Mouse (Mus musculus) T-helper 1 cell (primary cell): ENCODE data around the gene Naa38.

Experiments
- in situ Hi-C: fragments of 300-600 bp; cut with MboI, MseI; formaldehyde crosslinking; loops from one replicate; pipeline ENCODE4 v1.15.1; 2025; ENCODE audit warnings: high pct_unique_total_duplicates

Naa38 gene

DNA sequence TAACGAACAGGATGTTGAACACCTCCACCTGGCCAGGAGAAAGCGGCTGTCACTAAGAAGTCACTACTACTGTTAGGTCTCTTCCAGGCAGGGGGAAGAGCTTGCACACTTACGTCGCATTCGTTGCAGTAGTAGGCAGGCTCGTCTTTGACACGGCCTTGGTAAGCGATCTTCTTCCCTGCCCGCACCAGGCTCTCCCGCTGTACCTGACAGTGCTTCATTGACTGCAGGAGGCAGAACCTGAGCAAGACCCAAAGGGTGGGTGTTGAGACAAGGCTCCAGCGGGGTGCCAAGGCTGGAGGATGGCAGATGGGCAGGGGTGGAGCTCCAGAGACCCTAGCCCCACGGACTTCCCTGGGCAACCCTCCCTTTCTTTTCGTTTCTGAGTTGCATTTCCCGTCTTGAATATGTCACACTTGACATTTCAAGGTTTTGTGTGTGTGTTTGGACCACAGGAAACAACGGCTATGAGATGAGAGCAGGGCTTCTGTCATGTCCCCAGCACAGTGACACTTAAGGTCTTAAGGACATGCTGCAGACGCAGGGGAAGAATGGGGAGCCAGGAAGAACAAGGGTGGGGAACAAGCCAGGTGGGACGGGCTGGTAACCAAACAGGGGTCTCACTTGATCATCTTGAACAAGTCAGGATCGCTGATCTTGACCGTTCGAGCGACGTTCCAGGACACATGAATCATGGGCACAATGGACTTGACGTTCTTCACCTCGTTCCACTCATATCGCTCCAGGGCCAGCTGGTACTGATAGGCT lies 5.0 kb downstream of the Naa38 start:
- in situ Hi-C loops, result loop anchor here (5.0 kb wide), 1 partner anchor 37 kb away; no protein-coding TSS in a partner anchor

- in situ Hi-C loops, result loop anchor here (5.0 kb wide), 1 partner anchor 36 kb away; no protein-coding TSS in a partner anchor
These were observed 5.9 kb downstream of the Naa38 start for GRCm38 (mm10) chr11:69401210-69401637.

- in situ Hi-C loops, result loop anchor here (5.0 kb wide), 1 partner anchor 35 kb away; no protein-coding TSS in a partner anchor
These were observed 6.7 kb downstream of the Naa38 start for GRCm38 (mm10) chr11:69401987-69402386.

- in situ Hi-C loops, result loop anchor here (5.0 kb wide), 1 partner anchor 33 kb away; no protein-coding TSS in a partner anchor
These were observed 8.7 kb downstream of the Naa38 start for GRCm38 (mm10) chr11:69403691-69404594.

DNA sequence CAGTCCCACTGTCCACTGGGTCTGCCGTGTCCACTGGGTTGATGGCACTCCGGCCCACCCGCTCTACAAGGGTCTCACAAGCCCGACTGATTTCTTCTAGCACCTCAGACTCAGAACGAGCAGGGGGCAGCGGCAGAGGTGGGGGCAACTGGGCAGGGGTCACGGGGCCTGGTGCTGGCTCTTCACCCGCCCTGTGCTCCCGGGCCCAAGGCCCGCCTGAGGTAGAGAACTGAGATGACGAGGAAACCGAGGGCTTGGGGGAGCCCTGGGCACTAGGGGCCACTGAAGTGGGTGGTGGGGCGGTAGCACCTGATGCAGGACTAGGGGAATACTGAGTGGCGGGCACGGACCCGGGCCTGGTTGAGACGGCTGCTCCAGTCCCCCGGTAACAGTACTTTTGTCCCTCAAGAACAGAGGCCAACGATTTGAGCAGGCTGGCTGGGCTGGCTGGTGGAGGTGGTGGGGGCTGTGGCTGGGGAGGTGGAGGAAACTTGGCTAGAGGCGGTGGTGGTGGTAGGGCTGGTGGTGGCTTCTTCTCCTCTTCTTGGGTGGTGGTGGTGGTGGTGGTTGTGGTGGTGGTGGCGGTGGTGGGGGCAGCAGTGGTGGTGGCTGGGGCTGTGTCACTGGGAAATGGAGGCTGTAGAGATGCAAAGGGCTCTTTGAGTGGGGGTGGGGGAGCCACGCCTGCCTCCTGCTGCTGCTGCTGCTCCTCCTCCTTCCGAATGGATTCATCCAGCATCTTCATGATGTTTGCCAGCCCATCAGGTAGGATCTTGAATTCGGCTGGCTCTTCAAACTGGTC lies 9.5 kb downstream of the Naa38 start:
- in situ Hi-C loops, result loop anchor here (5.0 kb wide), 1 partner anchor 33 kb away; no protein-coding TSS in a partner anchor

DNA sequence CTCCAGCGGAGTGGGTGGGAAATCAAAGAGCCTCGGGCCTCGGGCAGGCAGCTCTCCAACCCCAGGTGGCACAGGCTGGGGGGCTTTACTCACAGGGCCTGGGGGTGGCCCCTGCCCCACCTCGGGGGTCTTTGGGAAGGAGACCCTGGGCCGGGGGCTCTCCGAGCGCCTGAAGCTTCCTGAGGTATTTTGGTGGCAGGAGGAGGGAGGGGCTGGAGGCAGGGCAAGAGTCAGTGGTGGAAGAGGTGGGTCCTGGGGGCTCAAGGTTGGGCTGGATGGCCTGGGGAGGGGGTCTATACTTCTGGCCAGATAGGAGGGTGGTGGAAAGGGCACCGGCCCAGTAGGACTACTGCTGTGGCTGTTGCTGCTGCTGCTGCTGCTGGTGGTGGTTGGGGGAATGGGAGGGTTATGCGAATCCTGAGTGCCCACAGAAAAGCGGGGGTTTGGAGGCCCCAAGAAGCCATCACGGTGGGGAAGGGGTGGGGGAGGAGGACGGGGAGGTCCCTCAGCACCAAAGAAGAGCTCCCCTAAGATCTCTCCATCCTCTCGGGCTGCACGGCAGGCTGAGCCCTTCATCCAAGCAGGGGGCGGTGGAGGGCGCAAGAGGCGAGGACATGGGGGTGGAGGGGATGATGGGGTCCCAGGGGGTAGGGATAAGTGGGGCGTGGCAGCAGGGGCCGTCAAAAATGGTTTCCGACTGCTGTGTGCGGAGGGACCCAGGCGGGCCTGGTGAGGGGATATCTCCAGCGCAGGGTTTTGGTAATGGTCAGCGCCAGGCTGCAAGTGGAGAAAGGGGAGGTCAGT lies 10.3 kb downstream of the Naa38 start:
- in situ Hi-C loops, result no loop called here

- in situ Hi-C loops, result no loop called here
These were observed 11.0 kb downstream of the Naa38 start for GRCm38 (mm10) chr11:69406282-69406681.

DNA sequence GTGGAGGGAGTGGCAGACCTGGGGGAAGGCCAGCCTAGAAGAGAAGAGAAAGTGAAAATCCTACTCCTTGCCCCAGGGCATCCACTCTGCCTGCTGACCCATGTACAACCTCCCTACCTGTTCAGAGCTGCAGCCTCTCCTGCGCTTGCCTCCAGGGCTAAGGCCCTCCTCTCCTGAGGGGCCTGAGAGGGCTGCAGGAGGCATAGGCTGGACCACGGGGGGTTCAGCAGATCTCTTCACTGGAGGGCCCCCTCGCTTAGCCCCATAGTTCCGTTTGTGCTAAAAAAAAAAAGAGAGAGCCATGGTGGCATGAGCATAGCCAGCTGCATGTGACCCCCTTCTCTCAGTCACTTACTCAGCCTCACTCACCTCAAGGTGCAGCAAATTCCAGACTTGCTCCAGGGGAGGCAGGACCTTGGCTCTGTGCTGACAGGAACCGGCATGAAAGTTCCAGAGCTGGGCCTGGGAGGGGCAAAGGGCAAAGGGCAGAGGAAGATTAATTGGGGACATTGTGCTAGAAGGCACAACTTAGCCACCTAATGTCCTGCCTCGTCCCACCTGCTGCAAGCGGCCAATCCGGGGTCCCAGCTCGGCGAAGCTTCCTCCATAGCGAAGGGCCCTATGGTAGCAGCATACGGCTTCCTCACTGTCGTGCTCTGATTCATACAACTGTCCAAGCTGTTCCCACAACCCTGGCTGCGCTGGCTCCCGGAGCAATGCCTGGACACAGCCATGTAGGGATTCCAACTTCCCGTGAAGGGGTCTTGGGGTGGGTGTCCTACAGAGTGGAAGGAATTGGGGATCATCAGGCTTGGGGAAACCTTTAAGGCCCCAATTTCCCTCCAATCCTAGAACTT lies 11.8 kb downstream of the Naa38 start:
- in situ Hi-C loops, result no loop called here

- in situ Hi-C loops, result no loop called here
These were observed 12.4 kb downstream of the Naa38 start for GRCm38 (mm10) chr11:69407724-69408004.

DNA sequence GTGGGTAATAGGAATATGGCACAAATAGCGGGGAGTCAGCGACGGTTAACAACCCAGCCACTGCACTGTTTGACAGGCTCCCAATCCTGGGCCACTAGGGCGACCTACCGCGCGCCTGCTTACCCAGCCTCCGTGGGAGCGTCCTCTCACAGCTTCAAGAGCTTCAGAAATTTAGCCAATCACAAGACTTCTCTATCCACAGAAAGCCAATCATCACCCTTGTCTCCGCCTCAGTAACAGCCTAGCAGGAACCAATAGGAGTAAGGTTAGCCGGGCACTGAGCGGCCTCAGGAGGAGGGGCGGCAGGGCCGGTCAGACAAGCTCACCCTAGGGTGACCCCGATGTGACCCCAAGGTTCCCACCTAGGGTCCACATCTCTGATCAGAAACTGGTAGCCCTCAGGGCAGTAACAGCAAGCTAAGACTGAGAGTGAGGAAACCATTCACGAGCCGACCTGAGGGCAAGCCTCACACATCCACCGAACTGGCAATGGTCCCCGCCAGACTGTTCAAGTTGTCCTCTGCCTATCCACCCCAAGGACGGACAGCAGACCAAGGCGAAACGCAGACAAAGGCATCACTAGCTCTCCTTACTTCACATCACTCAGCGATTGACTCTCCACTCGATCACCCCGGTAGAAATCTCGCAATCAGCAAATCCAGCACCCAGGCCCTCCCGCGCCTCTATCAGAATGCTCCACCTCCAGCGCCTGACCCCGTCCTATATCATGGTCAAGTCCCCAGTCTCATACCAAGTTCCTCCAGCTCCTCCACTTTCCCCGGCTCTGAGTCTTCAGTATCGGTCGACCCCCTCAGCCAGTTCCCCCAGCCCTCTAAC lies 13.5 kb downstream of the Naa38 start:
- in situ Hi-C loops, result no loop called here

DNA sequence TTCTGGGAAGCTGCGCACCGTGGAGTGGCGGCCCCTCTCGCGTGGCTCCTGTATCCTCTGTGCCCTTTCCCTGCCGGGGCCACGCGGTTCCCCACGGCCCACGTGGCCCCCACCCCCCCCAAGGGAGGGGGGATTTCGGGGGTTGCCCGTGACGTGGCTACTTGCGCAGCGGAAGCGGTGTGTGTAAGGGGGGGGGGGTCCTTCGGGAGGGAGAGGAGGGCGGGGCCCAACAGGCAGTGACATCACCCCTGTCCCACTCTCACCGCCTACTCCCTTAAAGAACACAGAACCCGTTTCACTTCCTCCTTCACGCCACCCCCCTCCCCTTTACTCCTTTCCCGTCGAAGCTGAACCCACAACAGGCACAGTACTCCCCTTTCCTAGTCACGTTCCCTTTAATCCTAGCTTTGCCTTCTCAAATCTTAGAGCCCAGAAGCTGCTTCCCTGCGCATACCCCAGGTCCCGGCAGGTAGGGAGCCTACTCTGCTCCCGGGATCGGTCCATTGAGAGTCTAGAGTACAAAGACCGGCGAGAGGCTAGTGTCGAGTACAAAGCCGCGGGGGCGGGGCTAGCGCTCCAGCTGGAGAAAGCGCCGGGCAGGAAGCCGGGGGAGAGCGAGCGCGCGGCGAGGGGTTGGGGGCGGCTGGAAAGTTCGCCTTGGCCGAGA lies 14.2 kb downstream of the Naa38 start:
- in situ Hi-C loops, result loop anchor here (10.0 kb wide), 2 partner anchors 575 to 605 kb away; partner anchors contain the start of genes Acadvl, Ctdnep1, Dlg4 and Elp5

DNA sequence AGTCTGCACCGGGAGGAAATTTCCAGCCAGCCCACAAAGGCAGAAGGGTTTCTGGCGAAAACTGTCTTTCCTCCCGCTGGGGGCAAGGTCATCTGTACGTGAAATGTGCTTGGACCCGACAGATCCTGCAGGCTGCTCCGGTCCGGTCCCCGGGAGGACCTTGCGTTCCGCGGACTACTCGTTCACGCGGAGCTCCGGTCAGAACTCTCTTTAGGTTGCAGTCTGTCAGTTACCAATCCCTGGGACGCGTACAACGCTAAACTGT lies 14.7 kb downstream of the Naa38 start:
- in situ Hi-C loops, result loop anchor here (10.0 kb wide), 2 partner anchors 575 to 605 kb away; partner anchors contain the start of genes Acadvl, Ctdnep1, Dlg4 and Elp5

- in situ Hi-C loops, result loop anchor here (10.0 kb wide), 2 partner anchors 574 to 604 kb away; partner anchors contain the start of genes Acadvl, Ctdnep1, Dlg4 and Elp5
These were observed 15.2 kb downstream of the Naa38 start for GRCm38 (mm10) chr11:69410310-69411072.

DNA sequence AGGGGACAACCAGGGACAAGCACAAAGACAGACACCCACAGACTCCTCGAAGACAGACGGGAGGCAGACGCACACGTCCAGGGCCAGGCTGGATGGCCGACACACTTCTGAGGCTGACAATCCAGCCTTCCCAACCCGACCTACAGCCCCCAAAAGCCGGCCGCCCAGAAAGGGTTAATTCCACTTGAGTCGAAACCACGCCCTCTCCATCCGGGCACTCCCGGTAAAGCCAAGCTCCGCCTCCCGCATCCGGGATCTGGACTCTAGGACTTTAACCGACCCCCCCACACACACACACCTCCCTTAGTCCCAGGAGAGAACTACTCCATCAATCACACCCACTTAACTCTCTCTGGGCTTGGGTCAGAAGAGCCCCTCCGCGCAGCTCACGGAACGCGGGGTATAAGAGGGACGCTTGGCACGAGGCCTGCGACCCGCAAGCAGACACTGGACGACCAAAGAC lies 15.8 kb downstream of the Naa38 start:
- in situ Hi-C loops, result loop anchor here (10.0 kb wide), 2 partner anchors 574 to 604 kb away; partner anchors contain the start of genes Acadvl, Ctdnep1, Dlg4 and Elp5

DNA sequence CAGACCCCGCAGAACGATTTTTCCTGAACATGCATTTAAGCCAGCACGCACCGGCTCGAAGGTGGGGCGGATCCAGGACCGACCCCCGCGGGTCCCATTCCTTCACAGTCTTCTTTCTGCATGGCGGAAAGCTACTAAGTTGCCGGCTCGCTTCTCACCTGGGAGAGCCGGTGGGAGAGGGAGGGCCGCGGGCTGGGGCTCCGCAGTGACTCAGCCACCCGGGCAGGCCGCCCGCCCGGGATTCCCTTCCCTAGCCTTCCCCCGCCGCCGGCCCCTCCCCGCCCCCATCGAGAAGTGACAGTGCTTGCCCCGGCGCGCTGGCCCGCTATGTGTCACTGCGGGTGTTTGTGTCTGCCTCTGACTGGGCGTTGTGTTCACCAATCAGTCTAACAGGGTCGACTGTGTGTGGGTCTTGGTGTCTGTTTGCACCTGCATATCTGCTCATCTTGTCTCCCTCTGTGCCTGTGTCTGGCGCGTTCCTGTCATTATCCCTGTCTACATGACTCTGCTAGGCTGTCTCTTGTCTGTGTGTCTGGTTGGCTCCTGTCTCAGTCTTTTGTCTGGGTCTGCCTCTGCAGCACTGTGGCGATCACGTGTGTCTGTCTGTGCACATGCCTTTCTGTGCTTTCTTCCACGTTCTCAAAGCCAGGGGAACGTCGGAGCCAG lies 16.4 kb downstream of the Naa38 start:
- in situ Hi-C loops, result loop anchor here (10.0 kb wide), 2 partner anchors 573 to 603 kb away; partner anchors contain the start of genes Acadvl, Ctdnep1, Dlg4 and Elp5

DNA sequence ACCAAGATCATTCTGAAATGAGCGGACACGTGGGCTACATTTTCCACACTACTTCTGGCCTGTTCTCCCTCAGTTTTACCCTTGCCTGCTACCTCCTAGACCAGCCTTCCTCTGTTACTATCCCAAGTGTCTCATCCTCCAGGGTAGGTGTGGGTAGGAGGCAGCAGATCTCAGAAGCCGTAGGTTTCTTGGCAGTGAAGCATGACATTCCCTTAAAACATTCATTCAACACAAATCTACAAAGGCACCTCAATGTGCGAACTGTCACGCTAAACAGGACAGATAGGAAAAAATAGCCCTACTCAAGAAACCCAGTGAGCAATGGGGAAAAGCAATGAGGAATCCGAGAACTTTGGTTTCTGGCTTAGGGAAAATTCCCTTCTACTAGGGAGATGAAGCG lies 17.3 kb downstream of the Naa38 start:
- in situ Hi-C loops, result loop anchor here (10.0 kb wide), 2 partner anchors 572 to 602 kb away; partner anchors contain the start of genes Acadvl, Ctdnep1, Dlg4 and Elp5
